Mouse (Mus musculus): ENCODE data around the gene Slc31a2. TPM values are rescaled to one million over a fixed set of nuclear protein-coding genes. Genes with fewer than 3 reads are reported as not detected.

Slc31a2 gene
- total and polyA plus RNA-seq, 3 experiments: 19.1 to 22.9 (median 19.9) TPM

- WGBS: 25% methylated on average over 12 of the region's 12 CpGs
- Histone ChIP-seq H3K9ac (ENCODE audit: low read depth, low read length) (no peak overlapping the region), H3K4me3 (no peak overlapping the region), H3K36me3 (ENCODE audit: control insufficient read depth, insufficient read depth, low read length) (no peaks in the 10 kb centered on the region), H3K27ac (no peak overlapping the region; the same call in 1 of the 2 replicates), H3K27me3 (ENCODE audit: control insufficient read depth, insufficient read depth, low read length) (no peaks in the 10 kb centered on the region), H3K4me1 (ENCODE audit: control insufficient read depth, insufficient read depth, low read length) (peaks cover 4% of the 10 kb centered on the region), H3K79me2 (replicated peaks; ENCODE audit: control insufficient read depth, insufficient read depth, low read length) (no peaks in the 10 kb centered on the region)
- TF ChIP-seq POLR2A (IDR thresholded peaks at IDR 0.05; ENCODE audit: insufficient read depth, low read depth, low read length) (no peak), EP300 (IDR thresholded peaks at IDR 0.05; ENCODE audit: insufficient read depth, low read depth, low read length) (no peak), CTCF (IDR thresholded peaks at IDR 0.05) (no peak)
- intact Hi-C loops (cut with DNase I): no loop called here
- DNase-seq: no peak
Observed at GRCm38 (mm10) chr4:62274841-62275536, 12.6 kb downstream of the Slc31a2 start.

- intact Hi-C loops (cut with DNase I): no loop called here
- no peaks in the 10 kb centered on the region for H3K36me3 ChIP-seq (ENCODE audit: control insufficient read depth, insufficient read depth, low read length)
- DNase-seq: no peak
- no peaks in the 10 kb centered on the region for H3K27me3 ChIP-seq (ENCODE audit: control insufficient read depth, insufficient read depth, low read length)
- H3K4me1 ChIP-seq (ENCODE audit: control insufficient read depth, insufficient read depth, low read length): peaks cover 4% of the 10 kb centered on the region
- WGBS: 66% methylated on average over 10 of the region's 10 CpGs
- no peak overlapping the region for H3K27ac ChIP-seq
- H3K4me3 ChIP-seq: no peak overlapping the region
- no peaks in the 10 kb centered on the region for H3K79me2 ChIP-seq (replicated peaks; ENCODE audit: control insufficient read depth, insufficient read depth, low read length)
- TF ChIP-seq POLR2A (IDR thresholded peaks at IDR 0.05; ENCODE audit: insufficient read depth, low read depth, low read length) (no peak), EP300 (IDR thresholded peaks at IDR 0.05; ENCODE audit: insufficient read depth, low read depth, low read length) (no peak), CTCF (IDR thresholded peaks at IDR 0.05) (no peak)
- no peak overlapping the region for H3K9ac ChIP-seq (ENCODE audit: low read depth, low read length)
Observed at GRCm38 (mm10) chr4:62276642-62277041, 14.3 kb downstream of the Slc31a2 start.

GRCm38 (mm10) chr4:62277222-62277621 lies 14.9 kb downstream of the Slc31a2 start:
- peaks cover 4% of the 10 kb centered on the region for H3K4me1 ChIP-seq (ENCODE audit: control insufficient read depth, insufficient read depth, low read length)
- no peak overlapping the region for H3K9ac ChIP-seq (ENCODE audit: low read depth, low read length)
- no peak overlapping the region for H3K4me3 ChIP-seq
- TF ChIP-seq POLR2A (IDR thresholded peaks at IDR 0.05; ENCODE audit: insufficient read depth, low read depth, low read length): no peak
- TF ChIP-seq CTCF (IDR thresholded peaks at IDR 0.05): peak; percentile 10; the same call in 1 of the 2 replicates
- H3K79me2 ChIP-seq (replicated peaks; ENCODE audit: control insufficient read depth, insufficient read depth, low read length): no peaks in the 10 kb centered on the region
- 64% methylated on average over 3 of the region's 3 CpGs for WGBS
- intact Hi-C loops (cut with DNase I): no loop called here
- H3K27me3 ChIP-seq (ENCODE audit: control insufficient read depth, insufficient read depth, low read length): no peaks in the 10 kb centered on the region
- no peak for DNase-seq
- no peaks in the 10 kb centered on the region for H3K36me3 ChIP-seq (ENCODE audit: control insufficient read depth, insufficient read depth, low read length)
- H3K27ac ChIP-seq: no peak overlapping the region

- WGBS: 77% methylated on average over 4 of the region's 4 CpGs
- H3K9ac ChIP-seq (ENCODE audit: low read depth, low read length): no peak overlapping the region
- no peaks in the 10 kb centered on the region for H3K79me2 ChIP-seq (replicated peaks; ENCODE audit: control insufficient read depth, insufficient read depth, low read length)
- H3K27ac ChIP-seq: no peak overlapping the region
- TF ChIP-seq EP300 (IDR thresholded peaks at IDR 0.05; ENCODE audit: insufficient read depth, low read depth, low read length) (no peak), POLR2A (IDR thresholded peaks at IDR 0.05; ENCODE audit: insufficient read depth, low read depth, low read length) (no peak)
- DNase-seq: no peak
- H3K4me3 ChIP-seq: no peak overlapping the region
- peaks cover 4% of the 10 kb centered on the region for H3K4me1 ChIP-seq (ENCODE audit: control insufficient read depth, insufficient read depth, low read length)
- no peaks in the 10 kb centered on the region for H3K27me3 ChIP-seq (ENCODE audit: control insufficient read depth, insufficient read depth, low read length)
- intact Hi-C loops (cut with DNase I): no loop called here
- no peaks in the 10 kb centered on the region for H3K36me3 ChIP-seq (ENCODE audit: control insufficient read depth, insufficient read depth, low read length)
Observed at GRCm38 (mm10) chr4:62278081-62278480, 15.7 kb downstream of the Slc31a2 start.

GRCm38 (mm10) chr4:62281319-62281718 lies 19.0 kb downstream of the Slc31a2 start:
- no peaks in the 10 kb centered on the region for H3K4me1 ChIP-seq (ENCODE audit: control insufficient read depth, insufficient read depth, low read length)
- no peak overlapping the region for H3K4me3 ChIP-seq
- WGBS: 53% methylated on average over 5 of the region's 5 CpGs
- no peak overlapping the region for H3K27ac ChIP-seq
- no peaks in the 10 kb centered on the region for H3K27me3 ChIP-seq (ENCODE audit: control insufficient read depth, insufficient read depth, low read length)
- peak in 1 of 2 experiments; percentile 5 for DNase-seq
- TF ChIP-seq CTCF (IDR thresholded peaks at IDR 0.05) (no peak), EP300 (IDR thresholded peaks at IDR 0.05; ENCODE audit: insufficient read depth, low read depth, low read length) (no peak), POLR2A (IDR thresholded peaks at IDR 0.05; ENCODE audit: insufficient read depth, low read depth, low read length) (no peak)
- H3K9ac ChIP-seq (ENCODE audit: low read depth, low read length): no peak overlapping the region
- intact Hi-C loops (cut with DNase I): no loop called here
- H3K36me3 ChIP-seq (ENCODE audit: control insufficient read depth, insufficient read depth, low read length): no peaks in the 10 kb centered on the region
- H3K79me2 ChIP-seq (replicated peaks; ENCODE audit: control insufficient read depth, insufficient read depth, low read length): no peaks in the 10 kb centered on the region

- 86% methylated on average over 7 of the region's 7 CpGs for WGBS
- H3K79me2 ChIP-seq (replicated peaks; ENCODE audit: control insufficient read depth, insufficient read depth, low read length): no peaks in the 10 kb centered on the region; the same call in 1 of the 2 replicates
- TF ChIP-seq CTCF (IDR thresholded peaks at IDR 0.05) (no peak), POLR2A (IDR thresholded peaks at IDR 0.05; ENCODE audit: insufficient read depth, low read depth, low read length) (no peak), EP300 (IDR thresholded peaks at IDR 0.05; ENCODE audit: insufficient read depth, low read depth, low read length) (no peak)
- H3K4me1 ChIP-seq (ENCODE audit: control insufficient read depth, insufficient read depth, low read length): peaks cover 6% of the 10 kb centered on the region
- H3K36me3 ChIP-seq (ENCODE audit: control insufficient read depth, insufficient read depth, low read length): no peaks in the 10 kb centered on the region
- H3K27ac ChIP-seq: no peak overlapping the region
- intact Hi-C loops (cut with DNase I): no loop called here
- no peak overlapping the region for H3K9ac ChIP-seq (ENCODE audit: low read depth, low read length)
- no peaks in the 10 kb centered on the region for H3K27me3 ChIP-seq (ENCODE audit: control insufficient read depth, insufficient read depth, low read length)
- DNase-seq: no peak
- H3K4me3 ChIP-seq: no peak overlapping the region
Observed at GRCm38 (mm10) chr4:62282969-62283368, 20.6 kb downstream of the Slc31a2 start.

Measured in heart, adult 2 months (tissue).